Mouse (Mus musculus) brain, embryonic 14.5 days (tissue): ENCODE results near the gene Hcrtr1.

Experiments
- CTCF ChIP-seq: fragments of 200-500 bp; IDR thresholded peaks from 2 replicates; pipeline ENCODE4 v1.5.1; 2012; ENCODE audit warnings: inconsistent platforms, mild to moderate bottlenecking, moderate library complexity, borderline replicate concordance; ENCODE audit not compliant: insufficient read depth, insufficient read length; ENCODE audit errors: extremely low read depth
- POLR2A ChIP-seq: fragments of 200-500 bp; IDR thresholded peaks from 2 replicates; pipeline ENCODE4 v1.6.1; 2012; ENCODE audit warnings: mild to moderate bottlenecking, inconsistent platforms, borderline replicate concordance; ENCODE audit not compliant: poor library complexity, insufficient read depth, insufficient read length, severe bottlenecking; ENCODE audit errors: extremely low read depth

GRCm38 (mm10) chr4:130124110-130124509 is 15.0 kb downstream of the Hcrtr1 start:
- no peak for TF ChIP-seq CTCF
- no peak for TF ChIP-seq POLR2A
